12 mouse cellular contexts compared by ENCODE assay signal in the genomic region with DNA sequence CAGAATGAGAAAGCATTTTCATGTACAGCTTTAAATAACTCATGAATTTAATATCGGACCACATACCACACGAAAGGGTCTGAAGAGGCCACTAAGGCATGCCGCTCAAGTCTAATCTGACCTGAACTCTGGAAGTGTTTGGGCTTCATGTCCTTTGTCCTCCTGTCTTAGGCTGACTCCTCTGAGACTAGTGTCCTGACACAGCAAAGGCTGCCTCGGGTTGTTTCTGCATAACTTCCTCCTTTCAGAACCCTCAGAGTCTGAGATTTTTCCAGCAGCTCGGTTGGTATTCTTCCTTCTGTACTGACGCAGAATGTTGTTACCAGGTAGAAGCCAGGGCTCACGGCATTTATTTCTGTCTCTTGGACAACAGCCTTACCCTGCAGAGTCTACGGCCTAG. TPM values are rescaled to one million over a fixed set of nuclear protein-coding genes. Genes with fewer than 3 reads are reported as not detected.
DNase-seq lines count a peak whose midpoint lies in the region; ATAC-seq and TF ChIP-seq lines count a peak whose summit lies in the region.
"Had no signal": no experiment of that assay in that cellular context is flagged by ENCODE, and none has a peak within 500 bp of the region (broad histone marks: within the 10 kb centered on the region; RNA-seq: fewer than 3 reads in every experiment).

No protein-coding gene starts in this region.

- H3K4me1 ChIP-seq in liver, adult 2 months (ENCODE audit: control insufficient read depth, insufficient read depth, low read length), result no peaks in the 10 kb centered on the region
- H3K4me1 ChIP-seq in CH12.LX (ENCODE audit: control insufficient read depth in 1 of 2, insufficient read depth in 2 of 2), result peaks cover 18 to 74% of the 10 kb centered on the region in 2 experiments
- H3K4me1 ChIP-seq in hindbrain, embryonic 16.5 days (ENCODE audit: control insufficient read depth, insufficient read depth, low read depth, low read length), result no peaks in the 10 kb centered on the region; the same call in 1 of the 2 replicates

- H3K4me3 ChIP-seq in liver, adult 2 months (ENCODE audit: insufficient read depth, low read depth, low read length), result no peak overlapping the region; the same call in 1 of the 2 replicates
- H3K4me3 ChIP-seq in CH12.LX (replicated peaks in 1 of 3; ENCODE audit: low read depth in 2 of 3, low read length in 2 of 3, poor library complexity in 1 of 3), result peak overlapping the region; percentile 0 to 47 (median 47)
- H3K4me3 ChIP-seq in hindbrain, embryonic 16.5 days (ENCODE audit: low read length), result no peak overlapping the region
- H3K4me3 ChIP-seq: hindbrain, embryonic 10.5 days had no signal

- dilution Hi-C loops in CH12.LX (cut with MboI; ENCODE audit: extremely low pct_ligation_motif_present, extremely low pct_unique_long_range_greater_than_20kb, low sequenced_read_pairs), result no loop called here

- TF ChIP-seq EP300 in CH12.LX (IDR thresholded peaks at IDR 0.05; ENCODE audit: low read length), result no peak

- no peaks in the 10 kb centered on the region for H3K27me3 ChIP-seq in liver, adult 2 months (ENCODE audit: control insufficient read depth, insufficient read depth, low read length)
- no peaks in the 10 kb centered on the region for H3K27me3 ChIP-seq in CH12.LX (replicated peaks)
- H3K27me3 ChIP-seq in hindbrain, embryonic 16.5 days (replicated peaks; ENCODE audit: control insufficient read depth, insufficient read depth, low read length), result no peaks in the 10 kb centered on the region

- peak; percentile 28 for DNase-seq in liver, adult 2 months (ENCODE audit: extremely low read depth, low read depth, low spot score)
- DNase-seq in liver (no peak), CH12.LX (ENCODE audit: extremely low read depth) (peak; percentile 74)
- DNase-seq in left cerebral cortex, adult 8-10 months (ENCODE audit: low spot score in 2 of 2), result no peak
- DNase-seq in urinary bladder, adult 2 months (ENCODE audit: low spot score), result no peak
- DNase-seq: adrenal gland, postnatal 14 days; kidney, adult 8-10 months had no signal

- H3K4me2 ChIP-seq in CH12.LX (ENCODE audit: insufficient read depth, low read depth, poor library complexity, severe bottlenecking), result peak overlapping the region; percentile 74
- no peak overlapping the region for H3K4me2 ChIP-seq in hindbrain, embryonic 16.5 days (ENCODE audit: low read length)

- peak; percentile 34 for ATAC-seq in granulocyte monocyte progenitor cell, adult 5-6 weeks (replicated peaks; ENCODE audit: poor library complexity, severe bottlenecking)
- ATAC-seq in neutrophil, adult 5-6 weeks (ENCODE audit: extremely low read depth, insufficient number of reproducible peaks, low FRiP score, poor library complexity, severe bottlenecking), result peak; percentile 42; the same call in 1 of the 2 replicates
- no peak for ATAC-seq in hindbrain, embryonic 16.5 days

- no peak for TF ChIP-seq POLR2A in liver, adult 2 months (IDR thresholded peaks at IDR 0.05; ENCODE audit: extremely low read depth, insufficient read depth, low read length)
- peak; percentile 32; the same call in 1 of the 2 replicates for TF ChIP-seq POLR2A in CH12.LX (IDR thresholded peaks at IDR 0.05; ENCODE audit: low read depth, low read length)

- no peaks in the 10 kb centered on the region for H3K36me3 ChIP-seq in liver, adult 2 months (ENCODE audit: control insufficient read depth, insufficient read depth, low read length)
- H3K36me3 ChIP-seq in CH12.LX (replicated peaks in 1 of 2; ENCODE audit: control insufficient read depth in 1 of 2, insufficient read depth in 1 of 2, low read length in 1 of 2), result peaks cover 7 to 20% of the 10 kb centered on the region in 2 experiments
- no peaks in the 10 kb centered on the region for H3K36me3 ChIP-seq in hindbrain, embryonic 16.5 days (ENCODE audit: control insufficient read depth, insufficient read depth, low read length)
- H3K36me3 ChIP-seq: hindbrain, embryonic 10.5 days had no signal

- H3K27ac ChIP-seq in liver, adult 2 months (replicated peaks; ENCODE audit: insufficient read depth, low read depth, low read length), result peak overlapping the region; percentile 61
- H3K27ac ChIP-seq in CH12.LX (ENCODE audit: insufficient read depth, low read depth), result peak overlapping the region; percentile 99
- H3K27ac ChIP-seq in hindbrain, embryonic 16.5 days (ENCODE audit: low read depth, low read length), result no peak overlapping the region
- H3K27ac ChIP-seq: hindbrain, embryonic 10.5 days; liver, embryonic 14.5 days had no signal

- H3K9me3 ChIP-seq in CH12.LX (replicated peaks; ENCODE audit: low read length), result peaks cover 1% of the 10 kb centered on the region
- H3K9me3 ChIP-seq in hindbrain, embryonic 16.5 days (ENCODE audit: control insufficient read depth, low read length), result no peaks in the 10 kb centered on the region
- H3K9me3 ChIP-seq: hindbrain, embryonic 10.5 days had no signal

- 80% methylated on average over 8 of the region's 8 CpGs for WGBS in liver, adult 2 months
- 74% methylated on average over 8 of the region's 8 CpGs for WGBS in hindbrain, embryonic 16.5 days

- TF ChIP-seq CTCF in liver, adult 2 months (IDR thresholded peaks at IDR 0.05; ENCODE audit: low read depth, low read length), result no peak
- no peak for TF ChIP-seq CTCF in CH12.LX (conservative IDR thresholded peaks at IDR 0.05 in 1 of 2, IDR thresholded peaks at IDR 0.05 in 1 of 2; ENCODE audit: low read depth in 2 of 2, low read length in 2 of 2)

- no peak overlapping the region for H3K9ac ChIP-seq in liver, adult 2 months (ENCODE audit: low read depth, low read length)
- H3K9ac ChIP-seq in CH12.LX (ENCODE audit: insufficient read depth, low read depth), result peak overlapping the region; percentile 71
- H3K9ac ChIP-seq in hindbrain, embryonic 16.5 days (ENCODE audit: low read depth, low read length), result no peak overlapping the region
- H3K9ac ChIP-seq: liver, embryonic 14.5 days had no signal

- in situ Hi-C loops in CH12.LX (cut with MboI; ENCODE audit: low pct_ligation_motif_present, low pct_unique_long_range_greater_than_20kb, low sequenced_read_pairs), result loop anchor here (5.0 kb wide), 1 partner anchor 158 kb away; no protein-coding TSS in a partner anchor

- no peak for TF ChIP-seq RAD21 in CH12.LX (IDR thresholded peaks at IDR 0.05; ENCODE audit: low read depth, low read length)

- H3K79me2 ChIP-seq in liver, adult 2 months (ENCODE audit: control insufficient read depth, insufficient read depth, low read length), result no peaks in the 10 kb centered on the region
- H3K79me2 ChIP-seq in CH12.LX (replicated peaks; ENCODE audit: control insufficient read depth, extremely low read depth, insufficient read depth, poor library complexity, severe bottlenecking), result peaks cover 27% of the 10 kb centered on the region

TF ChIP-seq in CH12.LX, 34 proteins besides CTCF, POLR2A, EP300 and RAD21:
- TF ChIP-seq CHD2 (IDR thresholded peaks at IDR 0.05; ENCODE audit: low read length), result no peak
- TF ChIP-seq KAT2A (IDR thresholded peaks at IDR 0.05; ENCODE audit: insufficient replicate concordance, low read length), result no peak
- TF ChIP-seq UBTF (IDR thresholded peaks at IDR 0.05; ENCODE audit: low read depth, low read length), result no peak
- TF ChIP-seq POLR2AphosphoS2 (IDR thresholded peaks at IDR 0.05; ENCODE audit: low read depth, low read length), result no peak
- no peak; the same call in 1 of the 2 replicates for TF ChIP-seq CHD1 (IDR thresholded peaks at IDR 0.05; ENCODE audit: low read depth, low read length)
- no peak; the same call in 1 of the 2 replicates for TF ChIP-seq TCF12 (IDR thresholded peaks at IDR 0.05; ENCODE audit: low read depth, low read length)
- peak; percentile 79 for TF ChIP-seq TBP (conservative IDR thresholded peaks at IDR 0.05; ENCODE audit: low read depth, low read length)
- no peak for TF ChIP-seq ZKSCAN1 (IDR thresholded peaks at IDR 0.05; ENCODE audit: borderline replicate concordance, low read depth, low read length)
- TF ChIP-seq JUN (IDR thresholded peaks at IDR 0.05; ENCODE audit: insufficient read depth, low read depth, low read length), result peak; percentile 5; the same call in 1 of the 2 replicates
- TF ChIP-seq GABPA (IDR thresholded peaks at IDR 0.05; ENCODE audit: insufficient replicate concordance, low read depth, low read length), result no peak
- peak; percentile 10; the same call in 1 of the 2 replicates for TF ChIP-seq MXI1 (IDR thresholded peaks at IDR 0.05; ENCODE audit: low read depth, low read length)
- TF ChIP-seq ELF1 (IDR thresholded peaks at IDR 0.05; ENCODE audit: low read depth, low read length), result no peak
- TF ChIP-seq USF1 (IDR thresholded peaks at IDR 0.05; ENCODE audit: low read depth, low read length), result no peak
- 0 out of 2 replicates have a peak, but pooled peaks have one; percentile 1 for TF ChIP-seq MAFK (IDR thresholded peaks at IDR 0.05; ENCODE audit: insufficient replicate concordance, low read length)

RNA-seq across cellular contexts. Expression of gene Unc50, which starts 44.1 kb away (rescaled TPM):
- 49.3 and 51.4 TPM in 2 replicates for total RNA-seq in liver, adult 2 months (2014; rRNA removed)
- 38.1 and 39.8 TPM in 2 replicates for polyA plus RNA-seq in liver, adult 2 months (2012; rRNA removed)
- total RNA-seq in CH12.LX (2012; rRNA removed), result 56.6 and 58.5 TPM in 2 replicates
- total RNA-seq in CH12.LX (2014; rRNA removed), result 75.5 and 76.3 TPM in 2 replicates
- 39.9 and 41.8 TPM in 2 replicates for polyA plus RNA-seq in CH12.LX (2012; ENCODE audit: insufficient read length, low read depth)
- 61.0 and 68.8 TPM in 2 replicates for total RNA-seq in granulocyte monocyte progenitor cell, adult 5-6 weeks (2014; fragmentation: Nextera tagmentation)
- 41.9 and 63.4 TPM in 2 replicates for total RNA-seq in granulocyte monocyte progenitor cell, adult 5-6 weeks (2017)
- total RNA-seq in neutrophil, adult 5-6 weeks (2017), result 52.3 and 57.2 TPM in 2 replicates
- total RNA-seq in left cerebral cortex, adult 8-10 months (2022), result 10 to 100 TPM; 52.7 to 71.7 (median 57.1) TPM
- polyA plus RNA-seq in urinary bladder, adult 2 months (2012; rRNA removed), result 75.2 and 112 TPM in 2 replicates
- 122 and 127 TPM in 2 replicates for polyA plus RNA-seq in hindbrain, embryonic 16.5 days (2015; fragmentation: Nextera tagmentation; extraction: Ambion mirVana)

RNA-seq across cellular contexts. Expression of gene Coa5, which starts 44.1 kb away (rescaled TPM):
- 41.6 and 47.2 TPM in 2 replicates for total RNA-seq in liver, adult 2 months (2014; rRNA removed)
- polyA plus RNA-seq in liver, adult 2 months (2012; rRNA removed), result 45.8 and 53.2 TPM in 2 replicates
- total RNA-seq in CH12.LX (2012; rRNA removed) (43.8 and 49.7 TPM in 2 replicates), CH12.LX (2014; rRNA removed) (61.4 and 62.8 TPM in 2 replicates)
- polyA plus RNA-seq in CH12.LX (2012; ENCODE audit: insufficient read length, low read depth), result 69.8 and 79.8 TPM in 2 replicates
- 79.4 and 86.9 TPM in 2 replicates for total RNA-seq in granulocyte monocyte progenitor cell, adult 5-6 weeks (2014; fragmentation: Nextera tagmentation)
- 69.1 and 75.9 TPM in 2 replicates for total RNA-seq in granulocyte monocyte progenitor cell, adult 5-6 weeks (2017)
- 50.0 and 53.8 TPM in 2 replicates for total RNA-seq in neutrophil, adult 5-6 weeks (2017)
- 10 to 100 TPM; 63.5 to 76.8 (median 70.0) TPM for total RNA-seq in left cerebral cortex, adult 8-10 months (2022)
- polyA plus RNA-seq in urinary bladder, adult 2 months (2012; rRNA removed), result 51.5 and 60.7 TPM in 2 replicates
- polyA plus RNA-seq in hindbrain, embryonic 16.5 days (2015; fragmentation: Nextera tagmentation; extraction: Ambion mirVana), result 60.4 and 66.2 TPM in 2 replicates

Comparison
In these comparisons a context has a peak if more than half of its experiments do, and no peak if none do; other contexts are left out.
1. DNase-seq: peak in liver, adult 2 months (single experiment) and CH12.LX (single experiment); none in liver (single experiment), left cerebral cortex, adult 8-10 months (0 of 2) and urinary bladder, adult 2 months (single experiment).
2. H3K4me3 ChIP-seq: peak in CH12.LX (3 of 3); none in liver, adult 2 months (single experiment) and hindbrain, embryonic 16.5 days (single experiment).